Mouse (Mus musculus) intestine, embryonic 15.5 days (tissue): Measurements from ENCODE around the gene Ralbp1. TPM values are rescaled to one million over a fixed set of nuclear protein-coding genes. Genes with fewer than 3 reads are reported as not detected.

ENCODE experiments used
- ATAC-seq: fragments of 200-750 bp; cut with Nextera tagmentation; 2 replicates; pipeline ENCODE4 v1.8.0; 2017; ENCODE audit warnings: moderate TSS enrichment, moderate library complexity
- H3K27ac ChIP-seq: fragments of 300-500 bp; sonication (generic); 2 replicates; pipeline ENCODE4 v1.5.1; 2015; ENCODE audit warnings: mild to moderate bottlenecking, inconsistent platforms
- H3K27me3 ChIP-seq: fragments of 300-500 bp; sonication (generic); replicated peaks from 2 replicates; pipeline ENCODE4 v1.6.1; 2015; ENCODE audit warnings: inconsistent platforms
- H3K36me3 ChIP-seq: fragments of 300-500 bp; sonication (generic); 2 replicates; pipeline ENCODE4 v1.6.1; 2015; ENCODE audit warnings: inconsistent platforms
- H3K4me1 ChIP-seq: fragments of 300-500 bp; sonication (generic); replicated peaks from 2 replicates; pipeline ENCODE4 v1.6.1; 2015; ENCODE audit warnings: inconsistent platforms
- H3K4me2 ChIP-seq: fragments of 300-500 bp; sonication (generic); replicated peaks from 2 replicates; pipeline ENCODE4 v1.6.1; 2015; ENCODE audit warnings: mild to moderate bottlenecking, inconsistent platforms
- H3K4me3 ChIP-seq: fragments of 300-500 bp; sonication (generic); replicated peaks from 2 replicates; pipeline ENCODE4 v1.5.1; 2015; ENCODE audit warnings: inconsistent platforms
- H3K9ac ChIP-seq: fragments of 300-500 bp; sonication (generic); 2 replicates; pipeline ENCODE4 v1.6.1; 2015; ENCODE audit warnings: inconsistent platforms
- H3K9me3 ChIP-seq: fragments of 300-500 bp; sonication (generic); 2 replicates; pipeline ENCODE4 v1.6.1; 2016; ENCODE audit warnings: inconsistent platforms
- WGBS: fragments of 180-500 bp; shearing (Covaris S2); methylation state at CpG from one replicate; pipeline ENCODE4 v1.1.7; 2015; 5-methylcytosine and 5-hydroxymethylcytosine counted together
- polyA plus RNA-seq: library from polyadenylated mRNA; unstranded; fragments of >200 nt; fragmentation: Nextera tagmentation; extraction: Ambion mirVana; gene quantifications from 2 replicates; pipeline ENCODE4 v1.2.1, GENCODE M21; 2015

The Ralbp1 gene
- polyA plus RNA-seq, 1 experiment from 2014 or later = 64.3 TPM

DNA sequence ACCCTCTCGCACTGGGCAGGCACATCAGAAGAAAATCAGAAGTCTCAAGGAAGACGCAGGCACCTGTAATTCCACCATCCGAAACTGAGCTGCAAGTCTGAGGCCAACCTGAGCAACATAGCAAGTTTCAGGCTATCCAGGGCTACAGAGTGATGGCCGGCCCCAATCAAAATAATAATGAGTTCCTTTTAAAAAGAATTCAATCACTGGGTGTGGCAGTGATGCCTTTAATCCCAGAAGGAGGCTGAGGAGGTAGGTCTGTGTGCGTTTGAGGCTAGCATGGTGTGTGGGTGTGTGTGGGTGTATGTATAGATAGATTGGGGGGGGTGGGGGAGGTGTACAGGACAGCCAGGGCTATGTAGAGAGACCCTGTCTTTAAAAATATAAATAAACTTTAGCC, 17.6 kb downstream of the Ralbp1 start:
- WGBS = 90% methylated on average over 5 of the region's 5 CpGs
- Histone ChIP-seq H3K9me3 (no peaks in the 10 kb centered on the region), H3K9ac (no peak overlapping the region), H3K36me3 (no peaks in the 10 kb centered on the region), H3K4me3 (no peak overlapping the region), H3K27ac (no peak overlapping the region), H3K27me3 (no peaks in the 10 kb centered on the region), H3K4me2 (no peak overlapping the region), H3K4me1 (0 out of 2 replicates have a peak, but pooled peaks cover 2% of the 10 kb centered on the region)
- ATAC-seq = no peak

DNA sequence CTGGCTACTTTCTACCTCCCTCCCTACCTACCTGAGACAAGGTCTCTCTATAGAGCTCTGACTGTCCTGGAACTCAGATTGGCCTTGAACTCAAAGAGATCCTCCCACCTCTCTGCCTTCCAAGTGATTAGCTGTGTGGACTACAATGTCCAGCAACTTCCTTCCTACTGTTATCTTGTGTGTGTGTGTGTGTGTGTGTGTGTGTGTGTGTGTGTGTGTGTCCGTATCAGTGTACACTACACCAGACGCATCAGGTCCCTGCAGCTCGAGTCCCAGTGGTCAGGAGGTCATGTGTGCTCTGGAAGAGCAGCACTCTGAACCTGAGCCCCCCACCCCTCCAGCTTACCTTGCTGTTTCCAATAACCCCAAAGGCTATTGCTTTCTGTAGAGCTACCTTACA, 19.4 kb downstream of the Ralbp1 start:
- Histone ChIP-seq H3K9ac (no peak overlapping the region), H3K4me1 (no peaks in the 10 kb centered on the region), H3K27me3 (no peaks in the 10 kb centered on the region), H3K4me2 (no peak overlapping the region), H3K27ac (no peak overlapping the region), H3K9me3 (no peaks in the 10 kb centered on the region), H3K36me3 (no peaks in the 10 kb centered on the region), H3K4me3 (no peak overlapping the region)
- 50% methylated on average over 3 of the region's 3 CpGs for WGBS
- no peak for ATAC-seq

DNA sequence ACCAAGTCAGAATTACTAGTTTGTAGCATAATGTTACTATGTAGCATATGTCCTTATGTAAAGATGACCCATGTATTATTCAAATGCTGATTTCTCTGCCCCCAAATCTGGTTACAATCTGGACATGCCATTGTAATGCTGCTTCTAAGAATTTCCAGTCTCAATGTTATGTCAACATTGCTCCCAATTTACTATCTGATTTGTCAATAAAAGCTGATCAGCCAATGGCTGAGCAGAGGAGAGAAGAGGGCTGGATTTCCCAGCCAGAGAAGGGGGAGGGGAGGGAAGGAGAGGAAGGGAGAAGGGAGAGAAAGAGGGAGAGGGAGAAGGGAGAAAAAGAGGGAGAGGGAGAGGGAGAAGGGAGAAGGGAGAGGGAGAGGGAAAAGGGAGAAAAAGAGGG, 20.3 kb downstream of the Ralbp1 start:
- Histone ChIP-seq H3K36me3 (no peaks in the 10 kb centered on the region), H3K4me3 (no peak overlapping the region), H3K27ac (no peak overlapping the region), H3K4me1 (no peaks in the 10 kb centered on the region), H3K4me2 (no peak overlapping the region), H3K9ac (no peak overlapping the region), H3K27me3 (no peaks in the 10 kb centered on the region), H3K9me3 (no peaks in the 10 kb centered on the region)
- ATAC-seq = no peak

DNA sequence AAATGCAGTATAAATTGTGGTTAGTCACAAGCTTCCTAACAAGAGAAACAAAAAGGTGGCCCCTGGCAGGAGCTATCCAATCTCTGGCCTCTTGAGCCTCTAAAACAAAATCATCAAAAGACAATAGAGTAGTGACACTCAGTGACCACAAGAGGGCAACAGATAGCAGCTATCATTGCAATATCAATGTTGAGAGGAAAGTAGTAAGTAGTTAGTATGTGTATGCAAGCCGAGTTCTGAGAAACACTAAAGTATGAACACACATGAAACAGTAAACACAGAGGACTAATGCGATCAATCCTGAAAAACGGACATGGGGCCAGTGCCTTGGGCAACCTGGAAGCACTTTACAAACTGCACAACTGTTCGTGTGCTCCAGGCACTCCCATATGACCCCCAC, 20.9 kb downstream of the Ralbp1 start:
- H3K4me2 ChIP-seq = no peak overlapping the region
- H3K9me3 ChIP-seq = no peaks in the 10 kb centered on the region
- H3K4me3 ChIP-seq = no peak overlapping the region
- H3K4me1 ChIP-seq = no peaks in the 10 kb centered on the region
- H3K36me3 ChIP-seq = no peaks in the 10 kb centered on the region
- WGBS = 32% methylated on average over 4 of the region's 4 CpGs
- peak; percentile 52; the same call in 1 of the 2 replicates for ATAC-seq
- no peak overlapping the region for H3K9ac ChIP-seq
- no peak overlapping the region for H3K27ac ChIP-seq
- H3K27me3 ChIP-seq = no peaks in the 10 kb centered on the region

DNA sequence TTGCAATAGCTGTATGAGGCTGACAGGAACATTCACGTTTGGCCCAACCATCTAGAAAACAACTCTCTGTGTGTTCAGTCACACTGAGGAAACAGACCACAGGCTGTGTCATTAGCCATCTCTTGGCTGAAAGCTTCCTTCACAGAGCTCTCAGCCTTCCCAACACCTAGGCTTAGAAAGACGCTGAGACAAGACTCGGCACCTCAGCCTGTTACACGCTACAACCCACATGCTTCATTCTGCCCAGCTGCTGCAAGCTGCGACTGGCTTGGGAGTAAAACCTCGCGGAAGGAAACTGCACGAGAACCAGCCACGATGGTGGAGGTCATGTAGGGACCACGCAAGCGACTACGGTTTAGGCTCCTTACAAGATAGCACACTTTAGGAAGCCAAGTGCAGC, 21.8 kb downstream of the Ralbp1 start:
- H3K4me2 ChIP-seq = no peak overlapping the region
- ATAC-seq = no peak
- no peaks in the 10 kb centered on the region for H3K9me3 ChIP-seq
- H3K4me3 ChIP-seq = no peak overlapping the region
- no peaks in the 10 kb centered on the region for H3K4me1 ChIP-seq
- no peak overlapping the region for H3K27ac ChIP-seq
- H3K27me3 ChIP-seq = no peaks in the 10 kb centered on the region
- H3K36me3 ChIP-seq = peaks cover 4% of the 10 kb centered on the region; the same call in 1 of the 2 replicates
- H3K9ac ChIP-seq = no peak overlapping the region
- 95% methylated on average over 12 of the region's 12 CpGs for WGBS

DNA sequence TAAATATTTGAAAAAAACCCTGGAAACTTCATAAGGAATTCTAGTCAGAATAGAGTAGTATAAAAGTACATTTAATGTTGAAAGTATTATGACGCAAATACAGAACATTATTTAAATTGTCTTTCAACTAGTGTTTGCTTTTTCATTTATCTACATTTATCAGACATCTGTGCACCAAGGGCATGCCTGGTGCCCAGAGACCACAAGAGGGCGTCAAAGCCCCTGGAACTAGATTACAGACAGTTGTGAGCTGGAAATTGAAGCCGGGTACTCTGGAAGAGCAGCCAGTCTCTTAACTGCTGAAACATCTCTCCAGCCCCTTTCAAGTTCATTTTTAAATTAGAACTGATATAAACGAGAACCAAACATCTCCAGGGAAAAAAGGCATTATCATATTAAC, 23.0 kb downstream of the Ralbp1 start:
- ATAC-seq = no peak
- no peaks in the 10 kb centered on the region for H3K9me3 ChIP-seq
- H3K4me1 ChIP-seq = no peaks in the 10 kb centered on the region
- WGBS = 55% methylated on average over 4 of the region's 4 CpGs
- no peak overlapping the region for H3K9ac ChIP-seq
- H3K4me3 ChIP-seq = no peak overlapping the region
- peaks cover 4% of the 10 kb centered on the region; the same call in 1 of the 2 replicates for H3K36me3 ChIP-seq
- no peak overlapping the region for H3K4me2 ChIP-seq
- no peak overlapping the region for H3K27ac ChIP-seq
- no peaks in the 10 kb centered on the region for H3K27me3 ChIP-seq

DNA sequence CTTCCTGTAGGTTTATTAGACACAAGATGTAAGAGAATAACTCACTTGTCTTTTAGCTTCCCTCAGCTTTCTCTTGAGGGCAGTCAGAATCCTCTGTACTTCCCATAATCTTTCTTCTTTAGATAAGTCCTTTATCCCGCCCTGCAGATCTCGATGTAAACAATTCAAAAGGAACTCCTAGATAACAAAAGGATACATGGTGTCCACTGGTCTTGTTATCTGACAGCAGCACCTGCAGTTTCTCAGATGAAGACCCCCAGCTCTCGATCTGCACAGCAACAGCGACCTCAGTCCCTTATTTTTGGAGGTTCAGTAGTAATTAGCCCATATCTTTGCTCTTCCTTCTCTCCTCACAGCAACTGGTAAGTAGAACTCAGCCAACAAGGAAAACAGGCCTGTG, 28.0 kb downstream of the Ralbp1 start:
- peaks cover 17% of the 10 kb centered on the region for H3K36me3 ChIP-seq
- H3K4me3 ChIP-seq = no peak overlapping the region
- H3K9me3 ChIP-seq = no peaks in the 10 kb centered on the region
- no peak overlapping the region for H3K27ac ChIP-seq
- H3K27me3 ChIP-seq = no peaks in the 10 kb centered on the region
- 54% methylated on average over 4 of the region's 4 CpGs for WGBS
- no peak overlapping the region for H3K4me2 ChIP-seq
- no peak for ATAC-seq
- H3K4me1 ChIP-seq = no peaks in the 10 kb centered on the region
- H3K9ac ChIP-seq = no peak overlapping the region

DNA sequence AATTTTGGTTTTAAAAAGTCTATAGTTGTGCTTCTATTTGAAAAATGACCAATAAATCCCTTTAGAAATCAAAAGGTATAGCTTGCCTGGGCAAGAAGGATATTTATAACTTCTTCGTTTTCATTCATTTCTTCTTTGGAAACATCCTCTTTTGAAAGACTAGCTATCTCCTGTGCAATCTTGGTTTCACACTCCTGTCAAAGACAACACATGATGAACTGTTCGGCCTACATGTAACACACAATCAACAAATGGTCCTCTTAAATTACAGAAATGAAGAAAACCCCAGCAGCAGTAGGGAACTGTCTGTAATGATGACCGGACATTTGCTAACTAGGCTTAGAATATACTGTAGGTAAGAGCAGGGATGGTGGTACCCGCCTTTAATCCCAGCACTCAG, 31.6 kb downstream of the Ralbp1 start:
- H3K36me3 ChIP-seq = peaks cover 33% of the 10 kb centered on the region

DNA sequence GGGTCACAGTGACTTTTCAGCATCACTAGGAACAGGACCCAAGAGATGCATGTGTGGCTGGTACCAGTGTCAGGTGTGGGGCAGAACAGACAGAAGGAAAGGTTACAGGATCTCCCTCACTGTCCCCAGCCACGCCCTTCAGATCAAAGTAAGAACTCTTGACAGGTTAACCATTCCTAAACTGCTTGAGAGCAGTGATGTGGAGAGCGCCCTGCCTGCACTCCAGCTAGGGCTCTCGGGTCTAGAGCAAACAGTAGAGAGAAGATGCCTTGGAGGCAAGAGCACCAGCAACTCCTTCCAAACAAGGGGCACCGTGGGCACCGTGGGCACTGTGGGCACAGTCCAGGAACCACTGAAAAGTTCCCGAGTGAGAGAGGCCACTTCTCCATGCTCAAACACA, 32.3 kb downstream of the Ralbp1 start:
- Histone ChIP-seq H3K27me3 (no peaks in the 10 kb centered on the region), H3K4me3 (no peak overlapping the region), H3K4me1 (no peaks in the 10 kb centered on the region), H3K27ac (no peak overlapping the region), H3K9ac (no peak overlapping the region), H3K4me2 (no peak overlapping the region), H3K36me3 (peaks cover 33% of the 10 kb centered on the region), H3K9me3 (no peaks in the 10 kb centered on the region)
- no peak for ATAC-seq
- 89% methylated on average over 6 of the region's 6 CpGs for WGBS

More for the DNA sequence above, 31.6 kb downstream of the Ralbp1 start:
- WGBS = 92% methylated on average over 4 of the region's 4 CpGs
- no peak overlapping the region for H3K4me3 ChIP-seq
- H3K27me3 ChIP-seq = no peaks in the 10 kb centered on the region
- no peak overlapping the region for H3K4me2 ChIP-seq
- H3K27ac ChIP-seq = no peak overlapping the region
- H3K9ac ChIP-seq = no peak overlapping the region
- no peaks in the 10 kb centered on the region for H3K9me3 ChIP-seq
- no peaks in the 10 kb centered on the region for H3K4me1 ChIP-seq
- ATAC-seq = no peak

DNA sequence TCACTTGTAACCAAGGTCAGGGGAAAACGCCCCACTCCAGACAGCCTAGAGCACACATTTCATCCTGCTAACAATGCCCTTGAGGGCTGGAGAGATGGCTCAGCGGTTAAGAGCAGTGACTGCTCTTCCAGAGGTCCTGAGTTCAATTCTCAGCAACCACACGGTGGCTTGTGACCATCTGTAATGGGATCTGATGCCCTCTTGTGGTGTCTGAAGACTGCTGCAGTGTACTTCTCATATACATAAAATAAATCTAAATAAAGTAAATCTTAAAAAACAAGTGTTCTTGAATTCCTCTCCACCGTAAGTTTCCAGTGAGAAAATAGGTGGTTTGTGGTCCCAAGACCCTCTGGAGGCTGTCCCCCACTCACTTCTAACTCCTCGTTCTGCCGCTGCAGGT, 33.8 kb downstream of the Ralbp1 start:
- Histone ChIP-seq H3K4me3 (no peak overlapping the region), H3K4me2 (no peak overlapping the region), H3K36me3 (peaks cover 29% of the 10 kb centered on the region), H3K9ac (no peak overlapping the region), H3K27me3 (no peaks in the 10 kb centered on the region), H3K9me3 (no peaks in the 10 kb centered on the region), H3K4me1 (no peaks in the 10 kb centered on the region), H3K27ac (no peak overlapping the region)
- ATAC-seq = no peak
- WGBS = 92% methylated on average over 6 of the region's 6 CpGs

DNA sequence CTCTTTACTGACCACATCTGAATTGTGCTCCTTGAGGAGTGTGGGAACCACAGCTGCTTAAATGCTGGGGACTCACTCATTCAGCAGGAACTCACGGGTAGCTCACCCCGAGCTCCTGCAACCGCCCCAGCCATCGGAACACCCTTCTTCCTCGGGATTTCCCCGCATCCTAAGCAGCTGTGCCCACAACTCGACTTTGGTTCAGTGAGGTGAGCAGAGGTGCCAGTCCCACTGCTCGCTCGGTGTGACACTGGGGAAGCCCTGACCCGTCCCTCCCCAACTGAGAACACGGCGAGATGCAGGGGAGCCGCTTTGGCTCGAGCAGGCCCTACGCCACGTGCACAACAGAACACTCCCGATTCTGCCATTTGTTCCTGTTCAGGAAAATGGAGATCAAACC, 35.1 kb downstream of the Ralbp1 start:
- H3K9me3 ChIP-seq = no peaks in the 10 kb centered on the region
- 92% methylated on average over 17 of the region's 17 CpGs for WGBS
- no peaks in the 10 kb centered on the region for H3K4me1 ChIP-seq
- H3K36me3 ChIP-seq = peaks cover 25% of the 10 kb centered on the region
- H3K27ac ChIP-seq = no peak overlapping the region
- H3K4me2 ChIP-seq = no peak overlapping the region
- no peak overlapping the region for H3K9ac ChIP-seq
- no peaks in the 10 kb centered on the region for H3K27me3 ChIP-seq
- H3K4me3 ChIP-seq = no peak overlapping the region
- ATAC-seq = no peak

DNA sequence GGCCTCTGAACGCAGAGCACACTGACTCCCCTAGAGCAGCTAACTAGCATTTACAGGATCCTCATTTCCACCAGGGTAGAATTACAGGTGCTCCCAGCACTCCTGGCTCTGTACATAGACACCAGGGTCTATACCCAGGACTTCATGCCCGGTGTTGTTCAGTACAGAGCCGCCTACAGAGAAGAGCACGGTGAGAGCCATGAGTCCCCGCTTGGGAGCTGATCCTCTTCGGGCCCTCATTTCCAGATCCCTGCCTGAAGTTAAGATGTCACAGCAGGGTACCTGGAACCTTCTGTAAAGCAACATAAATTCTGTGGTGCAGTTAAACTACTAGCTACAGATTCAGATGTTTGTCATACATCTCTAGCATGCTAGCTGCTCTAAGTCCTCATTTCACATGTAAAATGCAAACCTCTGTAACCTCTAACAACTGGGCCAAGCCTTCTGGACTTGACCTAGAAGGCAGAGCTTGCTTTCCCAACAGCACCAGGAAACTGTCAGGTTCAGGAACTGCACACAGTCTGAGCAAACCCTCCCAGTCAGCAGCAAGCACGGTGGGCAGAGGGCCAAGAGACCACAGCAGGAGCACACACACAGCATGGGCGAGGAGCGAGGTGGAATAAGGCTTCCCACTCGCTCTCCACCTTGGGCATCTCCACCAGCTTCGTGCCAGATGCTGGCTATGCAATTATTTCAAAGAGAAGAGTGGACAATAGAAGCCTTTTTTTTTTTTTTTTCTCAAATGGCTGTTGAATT, 37.7 kb downstream of the Ralbp1 start:
- Histone ChIP-seq H3K9me3 (no peaks in the 10 kb centered on the region), H3K27me3 (no peaks in the 10 kb centered on the region), H3K4me1 (no peaks in the 10 kb centered on the region), H3K9ac (no peak overlapping the region), H3K4me3 (no peak overlapping the region), H3K27ac (no peak overlapping the region), H3K4me2 (no peak overlapping the region), H3K36me3 (peaks cover 25% of the 10 kb centered on the region; the same call in 1 of the 2 replicates)
- WGBS = 87% methylated on average over 11 of the region's 11 CpGs
- no peak for ATAC-seq

DNA sequence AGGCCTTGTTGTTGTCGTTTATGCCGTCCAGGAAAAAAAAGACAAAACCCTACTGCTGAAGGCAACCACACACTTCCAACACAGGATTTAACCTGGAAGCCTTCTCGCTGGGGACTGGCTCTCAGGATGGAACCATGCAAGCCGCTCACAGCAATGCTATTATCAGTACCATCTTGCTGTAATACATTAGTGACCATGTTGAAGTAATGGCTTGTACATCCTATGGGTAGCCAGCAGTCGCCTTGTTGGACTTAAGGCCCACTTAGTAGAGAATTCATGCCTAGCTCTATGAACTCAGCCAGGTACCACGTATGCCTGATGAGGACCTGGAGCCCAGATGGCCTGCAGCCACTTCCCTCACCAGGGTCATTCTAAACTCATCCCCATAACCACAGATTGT, 40.2 kb downstream of the Ralbp1 start:
- Histone ChIP-seq H3K4me2 (no peak overlapping the region), H3K4me3 (no peak overlapping the region), H3K36me3 (peaks cover 23% of the 10 kb centered on the region), H3K27ac (no peak overlapping the region), H3K4me1 (no peaks in the 10 kb centered on the region), H3K9ac (no peak overlapping the region), H3K9me3 (no peaks in the 10 kb centered on the region), H3K27me3 (no peaks in the 10 kb centered on the region)
- 89% methylated on average over 6 of the region's 6 CpGs for WGBS
- no peak for ATAC-seq
